In the genomic region with DNA sequence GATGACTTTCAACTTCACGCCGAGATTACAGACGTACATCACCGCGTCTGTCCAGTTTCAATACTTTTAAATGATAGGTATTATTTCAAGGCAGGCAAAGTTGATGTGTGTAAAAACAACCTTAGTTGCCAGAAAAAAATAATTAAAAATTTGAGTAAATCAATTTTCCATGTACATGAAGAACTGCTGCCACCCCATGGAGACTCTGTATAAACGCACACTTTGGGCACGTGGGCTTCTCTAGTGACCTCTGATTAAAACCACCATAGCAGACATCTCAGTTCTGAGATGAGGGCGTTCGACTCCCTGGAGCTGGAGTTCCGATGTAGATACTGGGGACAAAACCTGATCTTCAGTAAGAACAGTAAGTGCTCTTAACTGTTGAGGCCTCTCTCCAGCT, we compare ENCODE assay signal across 8 mouse cellular contexts. TPM values are rescaled to one million over a fixed set of nuclear protein-coding genes. Genes with fewer than 3 reads are reported as not detected.
DNase-seq lines count a peak whose midpoint lies in the region; ATAC-seq and TF ChIP-seq lines count a peak whose summit lies in the region.

No protein-coding gene starts in this region.

- WGBS in heart, embryonic 12.5 days: 65% methylated on average over 10 of the region's 10 CpGs
- WGBS in spleen, adult 2 months: 56% methylated on average over 10 of the region's 10 CpGs

- no peak overlapping the region for H3K27ac ChIP-seq in heart, embryonic 12.5 days (ENCODE audit: poor library complexity, severe bottlenecking)
- H3K27ac ChIP-seq in spleen, adult 2 months (ENCODE audit: insufficient read depth, low read length): no peak overlapping the region

- no peaks in the 10 kb centered on the region for H3K27me3 ChIP-seq in heart, embryonic 12.5 days (replicated peaks)
- H3K27me3 ChIP-seq in spleen, adult 2 months (ENCODE audit: control insufficient read depth, insufficient read depth, low read length): no peaks in the 10 kb centered on the region
- H3K27me3 ChIP-seq in splenic B cell, adult 2 months (ENCODE audit: control insufficient read depth, insufficient read depth, low read length, poor library complexity, severe bottlenecking): no peaks in the 10 kb centered on the region

- no peak overlapping the region for H3K4me2 ChIP-seq in heart, embryonic 12.5 days

- H3K4me1 ChIP-seq in heart, embryonic 12.5 days (replicated peaks): 0 out of 2 replicates have a peak, but pooled peaks cover 4% of the 10 kb centered on the region
- H3K4me1 ChIP-seq in spleen, adult 2 months (ENCODE audit: control insufficient read depth, insufficient read depth, insufficient read length): no peaks in the 10 kb centered on the region; the same call in 1 of the 2 replicates

- no peak overlapping the region for H3K4me3 ChIP-seq in heart, embryonic 12.5 days
- H3K4me3 ChIP-seq in spleen, adult 2 months (ENCODE audit: extremely low read depth, insufficient read depth, insufficient read length): no peak overlapping the region

- H3K9me3 ChIP-seq in heart, embryonic 12.5 days (replicated peaks): no peaks in the 10 kb centered on the region

- TF ChIP-seq POLR2A in spleen, adult 2 months (IDR thresholded peaks at IDR 0.05; ENCODE audit: low read depth, low read length): no peak

- DNase-seq in heart, postnatal 10 days: peak; percentile 27 to 51
- DNase-seq in spleen, adult 2 months (ENCODE audit: low read depth in 1 of 2, low spot score in 2 of 2): no peak
- no peak for DNase-seq in spleen, postnatal 14 days (ENCODE audit: low spot score in 2 of 2)
- peak; percentile 57 for DNase-seq in splenic B cell, adult 2 months (ENCODE audit: low read depth, low spot score)
- no peak for DNase-seq in left cerebral cortex, adult 11 months (ENCODE audit: low spot score)
- DNase-seq in gastrocnemius, postnatal 25 days: no peak

- no peak overlapping the region for H3K9ac ChIP-seq in heart, embryonic 12.5 days

- peak; percentile 11; the same call in 1 of the 2 replicates for TF ChIP-seq CTCF in spleen, adult 2 months (IDR thresholded peaks at IDR 0.05; ENCODE audit: extremely low read depth, insufficient read depth, insufficient read length, insufficient replicate concordance)

- intact Hi-C loops in heart, postnatal 10 days (cut with DNase I): loop anchor here (1.0 to 5.0 kb wide), 4 partner anchors 25 to 161 kb away; no protein-coding TSS in a partner anchor

- no peaks in the 10 kb centered on the region for H3K36me3 ChIP-seq in heart, embryonic 12.5 days
- H3K36me3 ChIP-seq in spleen, adult 2 months (ENCODE audit: control insufficient read depth, insufficient read depth, low read length): no peaks in the 10 kb centered on the region
- no peaks in the 10 kb centered on the region for H3K36me3 ChIP-seq in splenic B cell, adult 2 months (ENCODE audit: control insufficient read depth, insufficient read depth, low read length, poor library complexity, severe bottlenecking)

- no peak for ATAC-seq in heart, embryonic 12.5 days (ENCODE audit: insufficient number of reproducible peaks, low FRiP score)
- ATAC-seq in common myeloid progenitor, adult 5-6 weeks (replicated peaks; ENCODE audit: low read depth, poor library complexity, severe bottlenecking): peak; percentile 79

RNA-seq across cellular contexts. Expression of a gene that starts 26.8 kb away (rescaled TPM):
- total RNA-seq in heart, postnatal 10 days (2021): 100 to 1,000 TPM; 195 to 218 TPM
- 157 and 165 TPM in 2 replicates for polyA plus RNA-seq in heart, embryonic 12.5 days (2016; fragmentation: Nextera tagmentation; extraction: Ambion mirVana)
- polyA plus RNA-seq in spleen, adult 2 months (2012; rRNA removed): 44.7 and 48.2 TPM in 2 replicates
- total RNA-seq in common myeloid progenitor, adult 5-6 weeks (2017): 82.8 and 85.3 TPM in 2 replicates
- 100 to 1,000 TPM; 102 to 106 TPM for total RNA-seq in gastrocnemius, postnatal 25 days (2021)

Comparison
In these comparisons a context has a peak if more than half of its experiments do, and no peak if none do; other contexts are left out.
1. DNase-seq: peak in heart, postnatal 10 days (2 of 2) and splenic B cell, adult 2 months (single experiment); none in spleen, adult 2 months (0 of 2), spleen, postnatal 14 days (0 of 2), left cerebral cortex, adult 11 months (single experiment) and gastrocnemius, postnatal 25 days (single experiment).